Mouse (Mus musculus) neural tube, embryonic 12.5 days (tissue): ENCODE results near the gene Csmd2. TPM values are rescaled to one million over a fixed set of nuclear protein-coding genes. Genes with fewer than 3 reads are reported as not detected.

Experiments used
- ATAC-seq: fragments of 200-750 bp; cut with Nextera tagmentation; 2 replicates; pipeline ENCODE4 v1.8.0; 2017; ENCODE audit warnings: low read depth, mild to moderate bottlenecking, moderate TSS enrichment, moderate library complexity; ENCODE audit not compliant: low FRiP score
- H3K27ac ChIP-seq: fragments of 300-500 bp; sonication (generic); 2 replicates; pipeline ENCODE4 v1.5.1; 2016
- H3K27me3 ChIP-seq: fragments of 300-500 bp; sonication (generic); replicated peaks from 2 replicates; pipeline ENCODE4 v1.6.1; 2016; ENCODE audit warnings: mild to moderate bottlenecking
- H3K36me3 ChIP-seq: fragments of 300-500 bp; sonication (generic); 2 replicates; pipeline ENCODE4 v1.6.1; 2016; ENCODE audit warnings: mild to moderate bottlenecking
- H3K4me1 ChIP-seq: fragments of 300-500 bp; sonication (generic); 2 replicates; pipeline ENCODE4 v1.6.1; 2016
- H3K4me2 ChIP-seq: fragments of 300-500 bp; sonication (generic); replicated peaks from 2 replicates; pipeline ENCODE4 v1.6.1; 2016; ENCODE audit warnings: mild to moderate bottlenecking
- H3K4me3 ChIP-seq: fragments of 300-500 bp; sonication (generic); 2 replicates; pipeline ENCODE4 v1.5.1; 2016
- H3K9ac ChIP-seq: fragments of 300-500 bp; sonication (generic); 2 replicates; pipeline ENCODE4 v1.6.1; 2016; ENCODE audit warnings: mild to moderate bottlenecking
- H3K9me3 ChIP-seq: fragments of 300-500 bp; sonication (generic); 2 replicates; pipeline ENCODE4 v1.6.1; 2016; ENCODE audit warnings: mild to moderate bottlenecking
- WGBS: fragments of 180-500 bp; shearing (Covaris S2); methylation state at CpG from one replicate; pipeline ENCODE4 v1.1.7; 2016; 5-methylcytosine and 5-hydroxymethylcytosine counted together
- polyA plus RNA-seq: library from polyadenylated mRNA; unstranded; fragments of >200 nt; fragmentation: Nextera tagmentation; extraction: Ambion mirVana; gene quantifications from 2 replicates; pipeline ENCODE4 v1.2.1, GENCODE M21; 2016

Csmd2 gene
- polyA plus RNA-seq, 1 experiment from 2014 or later: 4.8 TPM

- ATAC-seq: no peak
- WGBS: 75% methylated on average over 9 of the region's 9 CpGs
- no peak overlapping the region for H3K27ac ChIP-seq
- H3K36me3 ChIP-seq: no peaks in the 10 kb centered on the region
- H3K27me3 ChIP-seq: no peaks in the 10 kb centered on the region
- no peak overlapping the region for H3K4me3 ChIP-seq
- H3K9me3 ChIP-seq: no peaks in the 10 kb centered on the region
- no peaks in the 10 kb centered on the region for H3K4me1 ChIP-seq
- H3K4me2 ChIP-seq: no peak overlapping the region
- H3K9ac ChIP-seq: no peak overlapping the region
Measured at GRCm38 (mm10) chr4:128407084-128407845, 419.6 kb downstream of the Csmd2 start.

GRCm38 (mm10) chr4:128411941-128412630, 424.4 kb downstream of the Csmd2 start:
- 81% methylated on average over 7 of the region's 7 CpGs for WGBS

GRCm38 (mm10) chr4:128414741-128415140, 427.1 kb downstream of the Csmd2 start:
- WGBS: 89% methylated on average over 2 of the region's 2 CpGs
- Histone ChIP-seq H3K4me3 (no peak overlapping the region), H3K9me3 (no peaks in the 10 kb centered on the region), H3K27me3 (no peaks in the 10 kb centered on the region), H3K4me2 (no peak overlapping the region), H3K9ac (no peak overlapping the region), H3K36me3 (no peaks in the 10 kb centered on the region; the same call in 1 of the 2 replicates), H3K4me1 (peaks cover 4% of the 10 kb centered on the region; the same call in 1 of the 2 replicates), H3K27ac (no peak overlapping the region)
- no peak for ATAC-seq

More at GRCm38 (mm10) chr4:128411941-128412630, 424.4 kb downstream of the Csmd2 start:
- no peak for ATAC-seq
- Histone ChIP-seq H3K4me1 (0 out of 2 replicates have a peak, but pooled peaks cover 4% of the 10 kb centered on the region), H3K27me3 (no peaks in the 10 kb centered on the region), H3K36me3 (no peaks in the 10 kb centered on the region; the same call in 1 of the 2 replicates), H3K4me3 (no peak overlapping the region), H3K9me3 (no peaks in the 10 kb centered on the region), H3K9ac (no peak overlapping the region), H3K27ac (no peak overlapping the region), H3K4me2 (no peak overlapping the region)

GRCm38 (mm10) chr4:128419988-128420617, 432.4 kb downstream of the Csmd2 start:
- peak; percentile 88 for ATAC-seq
- no peak overlapping the region for H3K27ac ChIP-seq
- H3K4me2 ChIP-seq: no peak overlapping the region
- H3K36me3 ChIP-seq: no peaks in the 10 kb centered on the region; the same call in 1 of the 2 replicates
- no peaks in the 10 kb centered on the region for H3K27me3 ChIP-seq
- peaks cover 17% of the 10 kb centered on the region for H3K4me1 ChIP-seq
- WGBS: 39% methylated on average over 7 of the region's 7 CpGs
- no peak overlapping the region for H3K9ac ChIP-seq
- H3K4me3 ChIP-seq: no peak overlapping the region
- H3K9me3 ChIP-seq: no peaks in the 10 kb centered on the region

- Histone ChIP-seq H3K4me3 (no peak overlapping the region), H3K4me1 (peaks cover 17% of the 10 kb centered on the region), H3K27ac (no peak overlapping the region), H3K9me3 (no peaks in the 10 kb centered on the region), H3K27me3 (no peaks in the 10 kb centered on the region), H3K9ac (no peak overlapping the region), H3K36me3 (no peaks in the 10 kb centered on the region), H3K4me2 (no peak overlapping the region)
- ATAC-seq: no peak
- 62% methylated on average over 4 of the region's 4 CpGs for WGBS
Measured at GRCm38 (mm10) chr4:128422486-128422885, 434.8 kb downstream of the Csmd2 start.

GRCm38 (mm10) chr4:128425339-128425738, 437.7 kb downstream of the Csmd2 start:
- no peak overlapping the region for H3K4me3 ChIP-seq
- H3K27me3 ChIP-seq: no peaks in the 10 kb centered on the region
- H3K27ac ChIP-seq: no peak overlapping the region
- H3K4me1 ChIP-seq: peaks cover 20% of the 10 kb centered on the region
- no peak for ATAC-seq
- no peak overlapping the region for H3K4me2 ChIP-seq
- H3K9me3 ChIP-seq: no peaks in the 10 kb centered on the region
- no peak overlapping the region for H3K9ac ChIP-seq
- no peaks in the 10 kb centered on the region for H3K36me3 ChIP-seq
- 86% methylated on average over 2 of the region's 2 CpGs for WGBS

- ATAC-seq: no peak
- no peaks in the 10 kb centered on the region for H3K9me3 ChIP-seq
- 89% methylated on average over 14 of the region's 14 CpGs for WGBS
Measured at GRCm38 (mm10) chr4:128427261-128428030, 439.8 kb downstream of the Csmd2 start.

GRCm38 (mm10) chr4:128428303-128429107, 440.8 kb downstream of the Csmd2 start:
- ATAC-seq: peak; percentile 41; the same call in 1 of the 2 replicates
- H3K4me3 ChIP-seq: no peak overlapping the region
- H3K4me2 ChIP-seq: no peak overlapping the region
- no peak overlapping the region for H3K27ac ChIP-seq
- no peak overlapping the region for H3K9ac ChIP-seq
- H3K36me3 ChIP-seq: no peaks in the 10 kb centered on the region
- H3K4me1 ChIP-seq: peaks cover 9% of the 10 kb centered on the region
- WGBS: 67% methylated on average over 18 of the region's 18 CpGs
- no peaks in the 10 kb centered on the region for H3K27me3 ChIP-seq
- no peaks in the 10 kb centered on the region for H3K9me3 ChIP-seq

More at GRCm38 (mm10) chr4:128427261-128428030, 439.8 kb downstream of the Csmd2 start:
- Histone ChIP-seq H3K36me3 (no peaks in the 10 kb centered on the region), H3K4me3 (no peak overlapping the region), H3K9ac (no peak overlapping the region), H3K27ac (no peak overlapping the region), H3K27me3 (no peaks in the 10 kb centered on the region), H3K4me1 (peaks cover 10% of the 10 kb centered on the region), H3K4me2 (no peak overlapping the region)

GRCm38 (mm10) chr4:128429591-128429990, 441.9 kb downstream of the Csmd2 start:
- ATAC-seq: no peak
- Histone ChIP-seq H3K9me3 (no peaks in the 10 kb centered on the region), H3K27me3 (no peaks in the 10 kb centered on the region), H3K4me3 (no peak overlapping the region), H3K36me3 (no peaks in the 10 kb centered on the region), H3K27ac (no peak overlapping the region), H3K4me1 (peaks cover 9% of the 10 kb centered on the region), H3K4me2 (no peak overlapping the region), H3K9ac (no peak overlapping the region)
- WGBS: 86% methylated on average over 8 of the region's 8 CpGs

GRCm38 (mm10) chr4:128440550-128440949, 452.9 kb downstream of the Csmd2 start:
- H3K36me3 ChIP-seq: no peaks in the 10 kb centered on the region
- H3K4me3 ChIP-seq: no peak overlapping the region
- no peaks in the 10 kb centered on the region for H3K9me3 ChIP-seq
- no peak for ATAC-seq
- 80% methylated on average over 6 of the region's 6 CpGs for WGBS
- no peaks in the 10 kb centered on the region for H3K27me3 ChIP-seq
- no peak overlapping the region for H3K9ac ChIP-seq
- H3K4me2 ChIP-seq: no peak overlapping the region
- peaks cover 14% of the 10 kb centered on the region; the same call in 1 of the 2 replicates for H3K4me1 ChIP-seq
- no peak overlapping the region for H3K27ac ChIP-seq

- Histone ChIP-seq H3K4me2 (no peak overlapping the region), H3K4me1 (peaks cover 17% of the 10 kb centered on the region; the same call in 1 of the 2 replicates), H3K36me3 (no peaks in the 10 kb centered on the region), H3K27ac (no peak overlapping the region), H3K9me3 (no peaks in the 10 kb centered on the region), H3K27me3 (no peaks in the 10 kb centered on the region), H3K4me3 (no peak overlapping the region), H3K9ac (no peak overlapping the region)
- WGBS: 78% methylated on average over 2 of the region's 2 CpGs
- no peak for ATAC-seq
Measured at GRCm38 (mm10) chr4:128441228-128441627, 453.6 kb downstream of the Csmd2 start.
